Mouse (Mus musculus): ENCODE data around the gene Htra3.

GRCm38 (mm10) chr5:35605355-35605754, 74.2 kb downstream of the Htra3 start:
- TF ChIP-seq CTCF (IDR thresholded peaks at IDR 0.05; ENCODE audit: low read depth) = no peak
- no peak for TF ChIP-seq EP300 (IDR thresholded peaks at IDR 0.05; ENCODE audit: low read depth)

Measured in liver, embryonic 14.5 days (tissue).